Mouse (Mus musculus): ENCODE measurements around the gene Kcnh1. TPM values are rescaled to one million over a fixed set of nuclear protein-coding genes. Genes with fewer than 3 reads are reported as not detected.

Gene Kcnh1
- polyA plus RNA-seq, 1 experiment = 0.27 TPM

DNA sequence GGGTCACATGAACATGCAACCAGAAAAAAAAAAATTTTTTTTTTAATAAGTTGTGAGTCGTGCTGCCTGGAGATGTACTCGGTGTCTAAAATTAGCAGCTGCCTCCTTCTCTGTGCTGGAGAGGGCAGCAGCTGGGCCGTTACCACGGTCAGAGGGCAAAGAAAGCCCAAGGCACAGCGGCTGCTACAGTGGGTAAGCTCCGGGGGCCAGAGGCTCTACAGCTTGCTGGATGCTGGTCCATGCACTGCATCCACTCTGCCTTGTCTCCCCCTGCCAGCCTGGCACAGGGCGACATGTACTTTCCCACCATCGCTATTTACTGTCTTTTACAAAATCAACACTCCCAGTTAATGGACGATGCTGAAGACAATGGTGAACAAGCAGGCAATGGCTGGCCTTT lies 353.5 kb downstream of the Kcnh1 start:
- H3K36me3 ChIP-seq (ENCODE audit: control insufficient read depth, insufficient read depth, low read length, poor library complexity, severe bottlenecking) = no peaks in the 10 kb centered on the region
- no peak overlapping the region for H3K9ac ChIP-seq (ENCODE audit: low read depth, poor library complexity, severe bottlenecking)
- H3K9me3 ChIP-seq (replicated peaks; ENCODE audit: control insufficient read depth, insufficient read depth, low read length, poor library complexity, severe bottlenecking) = no peaks in the 10 kb centered on the region
- H3K27me3 ChIP-seq (ENCODE audit: control insufficient read depth, insufficient read depth, low read length, poor library complexity, severe bottlenecking) = no peaks in the 10 kb centered on the region
- no peak overlapping the region for H3K4me3 ChIP-seq (ENCODE audit: low read depth, low read length)
- no peaks in the 10 kb centered on the region for H3K4me1 ChIP-seq (ENCODE audit: control insufficient read depth, insufficient read depth, low read length)
- TF ChIP-seq POLR2A (IDR thresholded peaks at IDR 0.05; ENCODE audit: insufficient read depth, low read length) (no peak), EP300 (IDR thresholded peaks at IDR 0.05; ENCODE audit: insufficient read depth, low read depth, low read length) (no peak), CTCF (IDR thresholded peaks at IDR 0.05; ENCODE audit: low read depth, low read length) (no peak)
- no peak overlapping the region for H3K27ac ChIP-seq (ENCODE audit: insufficient read depth, low read length)

DNA sequence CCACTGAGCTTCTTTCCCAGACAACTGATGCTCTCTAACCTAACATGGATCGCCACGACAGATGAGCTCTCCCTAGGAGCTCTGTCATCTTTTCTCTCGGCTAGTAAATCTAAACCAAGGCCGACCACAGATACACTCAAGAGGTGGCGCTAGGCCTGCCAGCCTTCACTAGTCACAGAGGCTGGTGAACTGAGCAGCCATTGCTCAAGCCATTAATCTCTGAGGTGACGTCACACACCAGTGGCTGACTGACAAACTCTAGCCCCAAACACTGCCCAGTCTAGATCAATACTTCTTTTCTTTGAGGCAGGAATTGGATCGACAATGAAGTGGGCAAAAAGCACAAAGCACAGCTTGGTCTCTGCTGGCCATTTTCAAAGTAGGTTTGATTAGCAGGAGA lies 354.3 kb downstream of the Kcnh1 start:
- no peaks in the 10 kb centered on the region for H3K27me3 ChIP-seq (ENCODE audit: control insufficient read depth, insufficient read depth, low read length, poor library complexity, severe bottlenecking)
- H3K9ac ChIP-seq (ENCODE audit: low read depth, poor library complexity, severe bottlenecking) = no peak overlapping the region
- no peaks in the 10 kb centered on the region for H3K9me3 ChIP-seq (replicated peaks; ENCODE audit: control insufficient read depth, insufficient read depth, low read length, poor library complexity, severe bottlenecking)
- TF ChIP-seq EP300 (IDR thresholded peaks at IDR 0.05; ENCODE audit: insufficient read depth, low read depth, low read length) (no peak), CTCF (IDR thresholded peaks at IDR 0.05; ENCODE audit: low read depth, low read length) (no peak), POLR2A (IDR thresholded peaks at IDR 0.05; ENCODE audit: insufficient read depth, low read length) (no peak)
- no peaks in the 10 kb centered on the region for H3K36me3 ChIP-seq (ENCODE audit: control insufficient read depth, insufficient read depth, low read length, poor library complexity, severe bottlenecking)
- no peaks in the 10 kb centered on the region for H3K4me1 ChIP-seq (ENCODE audit: control insufficient read depth, insufficient read depth, low read length)
- no peak overlapping the region for H3K4me3 ChIP-seq (ENCODE audit: low read depth, low read length)
- H3K27ac ChIP-seq (ENCODE audit: insufficient read depth, low read length) = no peak overlapping the region

DNA sequence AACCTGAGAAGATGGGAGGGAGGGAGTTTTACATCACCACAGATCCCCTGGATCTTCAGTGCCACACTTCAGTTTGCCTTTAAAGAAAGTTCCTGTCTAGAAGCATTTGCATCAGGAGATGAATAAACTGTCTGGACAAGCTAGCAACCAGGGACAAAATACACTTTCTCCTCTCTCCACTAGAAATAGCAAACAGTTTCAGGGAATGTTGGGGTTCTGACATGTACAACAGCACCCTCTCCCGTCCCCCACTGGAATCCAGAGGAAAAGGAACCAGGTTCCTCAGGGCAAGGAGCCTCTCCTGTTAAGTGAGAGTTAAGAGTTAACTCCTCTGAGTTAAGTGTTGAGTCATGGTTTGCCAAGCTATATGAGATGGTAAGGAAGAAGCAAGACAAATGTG lies 356.3 kb downstream of the Kcnh1 start:
- Histone ChIP-seq H3K27me3 (ENCODE audit: control insufficient read depth, insufficient read depth, low read length, poor library complexity, severe bottlenecking) (no peaks in the 10 kb centered on the region), H3K4me3 (ENCODE audit: low read depth, low read length) (no peak overlapping the region), H3K4me1 (ENCODE audit: control insufficient read depth, insufficient read depth, low read length) (no peaks in the 10 kb centered on the region), H3K36me3 (ENCODE audit: control insufficient read depth, insufficient read depth, low read length, poor library complexity, severe bottlenecking) (no peaks in the 10 kb centered on the region), H3K27ac (ENCODE audit: insufficient read depth, low read length) (no peak overlapping the region), H3K9me3 (replicated peaks; ENCODE audit: control insufficient read depth, insufficient read depth, low read length, poor library complexity, severe bottlenecking) (no peaks in the 10 kb centered on the region), H3K9ac (ENCODE audit: low read depth, poor library complexity, severe bottlenecking) (no peak overlapping the region)
- TF ChIP-seq CTCF (IDR thresholded peaks at IDR 0.05; ENCODE audit: low read depth, low read length) (no peak), POLR2A (IDR thresholded peaks at IDR 0.05; ENCODE audit: insufficient read depth, low read length) (no peak), EP300 (IDR thresholded peaks at IDR 0.05; ENCODE audit: insufficient read depth, low read depth, low read length) (no peak)

DNA sequence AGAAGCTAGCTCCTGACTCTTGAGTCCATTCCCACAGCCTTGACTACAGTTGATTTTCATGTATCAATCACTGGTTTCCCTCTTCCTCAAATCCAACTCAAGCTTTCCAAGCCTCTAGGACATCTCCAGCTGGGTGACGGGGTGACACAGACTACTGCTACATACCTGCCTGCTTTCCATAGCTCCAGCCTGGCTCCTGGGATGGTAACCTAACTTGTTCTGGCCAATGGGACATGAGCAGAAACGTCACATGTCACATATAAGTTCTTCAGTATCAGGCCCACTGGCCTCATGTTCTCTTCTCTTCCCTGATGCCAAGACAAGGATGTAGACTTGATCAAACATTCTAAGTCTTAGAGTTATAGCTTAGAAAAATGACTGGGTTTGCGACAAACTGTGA lies 360.0 kb downstream of the Kcnh1 start:
- Histone ChIP-seq H3K27me3 (ENCODE audit: control insufficient read depth, insufficient read depth, low read length, poor library complexity, severe bottlenecking) (no peaks in the 10 kb centered on the region), H3K9ac (ENCODE audit: low read depth, poor library complexity, severe bottlenecking) (no peak overlapping the region), H3K4me1 (ENCODE audit: control insufficient read depth, insufficient read depth, low read length) (no peaks in the 10 kb centered on the region), H3K27ac (ENCODE audit: insufficient read depth, low read length) (no peak overlapping the region), H3K36me3 (ENCODE audit: control insufficient read depth, insufficient read depth, low read length, poor library complexity, severe bottlenecking) (no peaks in the 10 kb centered on the region), H3K9me3 (replicated peaks; ENCODE audit: control insufficient read depth, insufficient read depth, low read length, poor library complexity, severe bottlenecking) (no peaks in the 10 kb centered on the region), H3K4me3 (ENCODE audit: low read depth, low read length) (no peak overlapping the region)
- TF ChIP-seq CTCF (IDR thresholded peaks at IDR 0.05; ENCODE audit: low read depth, low read length) (no peak), EP300 (IDR thresholded peaks at IDR 0.05; ENCODE audit: insufficient read depth, low read depth, low read length) (no peak), POLR2A (IDR thresholded peaks at IDR 0.05; ENCODE audit: insufficient read depth, low read length) (no peak)

DNA sequence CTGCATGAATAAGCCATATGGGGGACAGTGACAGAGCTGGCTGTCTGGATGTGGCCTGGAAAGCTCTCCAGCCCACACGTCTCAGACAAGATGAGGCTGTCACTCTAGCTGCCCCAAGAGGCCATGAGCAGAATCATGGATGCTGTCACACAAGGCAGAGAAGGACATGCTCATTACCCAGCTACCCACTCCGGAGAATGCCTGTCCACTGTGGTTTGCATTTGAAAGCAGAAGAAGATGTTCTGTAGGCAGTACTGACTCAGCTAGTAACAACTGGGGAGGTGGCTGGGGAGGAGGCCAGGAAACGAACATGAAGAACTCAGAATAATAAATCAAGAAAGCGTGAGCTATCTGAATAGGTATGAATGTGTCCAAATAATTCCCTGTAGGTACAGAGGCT lies 364.9 kb downstream of the Kcnh1 start:
- Histone ChIP-seq H3K4me3 (ENCODE audit: low read depth, low read length) (no peak overlapping the region), H3K4me1 (ENCODE audit: control insufficient read depth, insufficient read depth, low read length) (no peaks in the 10 kb centered on the region), H3K27me3 (ENCODE audit: control insufficient read depth, insufficient read depth, low read length, poor library complexity, severe bottlenecking) (no peaks in the 10 kb centered on the region), H3K36me3 (ENCODE audit: control insufficient read depth, insufficient read depth, low read length, poor library complexity, severe bottlenecking) (no peaks in the 10 kb centered on the region), H3K9me3 (replicated peaks; ENCODE audit: control insufficient read depth, insufficient read depth, low read length, poor library complexity, severe bottlenecking) (no peaks in the 10 kb centered on the region), H3K9ac (ENCODE audit: low read depth, poor library complexity, severe bottlenecking) (no peak overlapping the region), H3K27ac (ENCODE audit: insufficient read depth, low read length) (no peak overlapping the region)
- TF ChIP-seq CTCF (IDR thresholded peaks at IDR 0.05; ENCODE audit: low read depth, low read length) (no peak), EP300 (IDR thresholded peaks at IDR 0.05; ENCODE audit: insufficient read depth, low read depth, low read length) (no peak), POLR2A (IDR thresholded peaks at IDR 0.05; ENCODE audit: insufficient read depth, low read length) (no peak)

DNA sequence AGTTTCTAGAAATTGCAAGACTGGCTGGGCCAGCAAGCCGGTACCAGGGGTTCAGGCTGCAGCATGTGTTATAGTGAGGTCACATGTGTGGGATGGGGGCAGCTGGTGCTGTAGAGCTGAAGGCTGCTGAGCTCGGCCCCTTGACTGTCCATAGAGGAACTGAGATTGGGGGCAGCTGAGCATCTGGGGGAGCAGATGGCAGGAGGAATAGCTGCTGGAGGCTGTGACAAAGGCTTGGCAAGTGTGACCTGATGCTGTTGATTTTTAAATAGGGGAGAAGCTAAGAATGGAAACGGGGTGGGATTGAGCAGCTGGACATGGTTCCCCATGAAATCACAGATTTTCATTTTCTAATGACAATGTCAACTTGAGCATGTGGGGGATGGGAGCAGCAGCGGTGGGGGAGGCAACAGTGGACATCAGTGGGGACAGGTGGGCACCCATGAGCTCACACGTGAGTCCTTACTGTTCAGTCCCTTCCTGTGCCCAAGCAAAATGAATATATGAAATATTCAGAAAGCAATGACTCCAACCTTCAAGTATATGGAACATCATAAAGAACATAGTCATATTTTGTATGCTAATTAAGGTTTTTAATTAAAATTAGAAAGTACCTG lies 367.5 kb downstream of the Kcnh1 start:
- no peak overlapping the region for H3K4me3 ChIP-seq (ENCODE audit: low read depth, low read length)
- no peaks in the 10 kb centered on the region for H3K4me1 ChIP-seq (ENCODE audit: control insufficient read depth, insufficient read depth, low read length)
- H3K27me3 ChIP-seq (ENCODE audit: control insufficient read depth, insufficient read depth, low read length, poor library complexity, severe bottlenecking) = no peaks in the 10 kb centered on the region
- no peaks in the 10 kb centered on the region for H3K36me3 ChIP-seq (ENCODE audit: control insufficient read depth, insufficient read depth, low read length, poor library complexity, severe bottlenecking)
- no peaks in the 10 kb centered on the region for H3K9me3 ChIP-seq (replicated peaks; ENCODE audit: control insufficient read depth, insufficient read depth, low read length, poor library complexity, severe bottlenecking)
- TF ChIP-seq POLR2A (IDR thresholded peaks at IDR 0.05; ENCODE audit: insufficient read depth, low read length) (no peak), CTCF (IDR thresholded peaks at IDR 0.05; ENCODE audit: low read depth, low read length) (no peak), EP300 (IDR thresholded peaks at IDR 0.05; ENCODE audit: insufficient read depth, low read depth, low read length) (no peak)
- H3K27ac ChIP-seq (ENCODE audit: insufficient read depth, low read length) = no peak overlapping the region
- no peak overlapping the region for H3K9ac ChIP-seq (ENCODE audit: low read depth, poor library complexity, severe bottlenecking)

Data from ES-Bruce4 (cell line).